Mouse (Mus musculus): Measurements from ENCODE around the gene Zfp398.

Zfp398 gene

DNA sequence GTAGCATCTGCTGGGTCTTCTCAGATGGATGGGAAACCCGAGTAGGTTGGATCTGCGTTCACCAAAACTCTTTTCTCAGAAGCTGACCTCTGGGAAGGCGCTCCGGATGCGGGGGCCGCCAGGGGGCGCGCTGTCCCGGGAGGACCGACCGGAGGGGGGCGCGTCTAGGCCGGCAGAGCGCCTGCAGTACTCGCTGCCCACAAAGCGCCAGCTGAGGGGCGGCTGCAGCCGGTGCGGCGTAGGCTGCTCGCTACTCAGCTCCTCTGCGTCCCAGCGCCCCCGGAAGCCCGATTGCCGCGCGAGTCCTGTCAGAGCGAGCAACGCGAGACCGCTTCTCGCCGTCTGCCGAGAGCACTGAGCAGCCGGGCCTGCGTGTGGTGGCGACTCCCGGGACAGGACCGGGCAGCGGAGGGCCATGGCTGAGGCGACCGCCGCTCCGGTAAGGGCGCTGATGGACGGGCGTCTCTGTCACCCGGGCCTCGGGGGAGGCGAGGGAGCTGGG is at the start of gene Zfp398:
Zfp398 (plus strand) TSS at position 180 of the 502 bp plus-strand sequence.
- DNase-seq (ENCODE audit: low read depth) = peak; percentile 98

DNA sequence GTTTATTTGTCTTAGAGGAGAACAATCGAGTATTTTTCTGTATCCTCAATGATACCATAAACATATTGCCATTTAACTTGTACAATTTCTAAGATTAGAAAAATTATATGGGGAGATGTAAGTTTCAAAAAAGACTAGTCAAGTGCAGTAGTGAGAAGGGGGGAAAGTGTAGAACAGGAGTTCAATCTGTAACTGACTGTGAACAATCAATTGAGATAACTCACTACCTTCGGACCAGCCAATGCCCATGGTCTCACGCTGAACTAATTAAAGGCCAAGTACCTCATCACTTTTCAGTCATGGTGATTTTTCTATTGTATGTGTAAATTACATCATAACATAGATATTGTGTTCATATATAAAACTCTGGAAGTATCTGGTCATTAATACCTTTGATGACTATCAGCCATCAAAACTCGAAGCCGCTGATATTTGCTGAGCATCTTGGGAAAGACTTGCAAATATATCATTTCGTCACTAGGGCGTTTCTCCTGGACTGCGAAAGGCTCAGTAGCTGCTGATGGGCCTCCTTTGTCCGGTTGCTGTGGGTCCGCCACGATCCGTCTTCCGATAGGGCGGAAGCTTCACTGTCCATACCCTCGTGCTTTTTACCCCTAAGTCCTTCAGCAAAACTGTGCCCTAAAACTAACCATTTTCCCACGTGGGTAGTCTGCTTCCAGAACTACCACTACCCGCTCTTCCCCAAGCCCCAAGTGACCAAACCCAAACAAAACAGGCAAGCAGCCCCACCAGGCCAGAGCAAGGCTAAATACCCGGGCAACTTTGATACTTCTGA is 47.3 kb upstream of the Zfp398 start:
- peak; percentile 92 for DNase-seq (ENCODE audit: low read depth)

DNA sequence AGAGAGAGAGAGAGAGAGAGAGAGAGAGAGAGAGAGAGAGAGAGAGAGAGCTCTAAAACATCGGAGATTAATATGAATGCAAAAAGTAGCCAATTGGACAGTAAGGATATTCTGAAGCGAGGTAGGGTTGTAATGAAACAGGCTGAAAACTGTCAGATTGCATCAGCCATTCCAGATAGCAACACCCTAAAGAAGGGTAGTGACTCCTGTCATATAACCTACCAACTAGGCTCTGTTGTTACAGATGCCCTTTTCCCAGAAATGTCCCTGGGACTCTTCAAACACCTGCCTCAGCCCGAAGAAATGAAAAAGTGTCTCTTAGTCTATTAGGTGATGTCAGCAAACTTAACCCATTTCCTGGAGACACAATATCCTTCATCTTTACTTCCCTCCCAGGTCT is 46.6 kb upstream of the Zfp398 start:
- peak; percentile 61 for DNase-seq (ENCODE audit: low read depth)

DNA sequence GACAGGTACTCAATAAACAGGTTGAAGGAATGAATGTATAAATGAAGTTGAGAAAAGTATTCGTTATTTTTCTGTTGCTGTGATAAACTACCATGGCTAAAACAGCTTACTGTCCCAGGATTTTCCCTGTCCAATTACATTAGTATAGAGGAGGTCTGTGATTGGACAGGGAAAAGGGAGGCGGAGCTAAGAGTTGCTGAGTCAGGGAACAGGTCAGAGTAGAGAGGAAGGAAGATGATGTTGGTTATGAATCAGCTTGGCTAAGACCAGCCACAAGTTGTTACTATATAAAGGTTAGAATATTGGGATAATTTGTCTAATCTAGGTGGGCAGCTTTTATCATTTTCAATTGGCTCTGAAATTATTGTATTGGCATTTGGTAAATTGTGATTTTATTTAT is 44.7 kb upstream of the Zfp398 start:
- DNase-seq (ENCODE audit: low read depth) = peak; percentile 65

DNA sequence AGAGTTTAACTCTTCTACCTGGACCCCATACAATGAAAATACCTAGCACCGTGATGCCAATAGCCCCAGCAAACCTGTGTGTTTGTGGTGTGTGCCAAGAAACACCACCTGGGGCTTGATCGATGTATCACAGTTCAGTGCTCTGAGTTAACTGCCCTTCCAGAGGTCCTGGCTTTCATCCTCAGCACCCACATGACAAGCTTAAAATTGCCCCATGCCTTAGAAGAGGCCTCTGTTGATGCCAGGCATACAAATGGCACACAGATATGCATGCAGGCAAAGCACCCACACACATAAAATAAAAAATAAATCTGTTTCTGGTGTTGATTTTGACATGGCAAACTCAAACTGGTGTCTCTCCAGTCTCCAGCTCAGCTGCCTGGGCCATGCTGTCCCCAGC is 42.9 kb upstream of the Zfp398 start:
- DNase-seq (ENCODE audit: low read depth) = no peak

DNA sequence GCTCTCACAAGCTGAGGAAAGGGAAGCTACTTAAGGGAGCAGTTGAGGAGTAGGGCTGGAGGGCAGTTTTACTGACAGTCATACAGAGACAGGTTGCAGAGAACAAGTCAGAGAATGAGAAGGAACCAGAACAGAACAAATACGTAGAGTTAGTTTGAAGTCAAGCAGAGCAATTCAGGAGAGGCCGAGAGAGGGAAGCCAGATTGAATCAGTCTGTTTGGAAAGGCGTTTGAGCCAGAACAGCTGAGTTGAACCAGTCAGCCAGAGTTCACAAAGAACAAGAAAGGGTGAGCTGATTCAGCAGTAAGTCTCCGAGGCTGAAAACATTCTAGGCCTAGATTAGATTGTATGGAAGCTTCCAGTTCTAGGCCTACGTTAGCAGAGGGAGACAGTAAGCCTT is 42.2 kb upstream of the Zfp398 start:
- no peak for DNase-seq (ENCODE audit: low read depth)

DNA sequence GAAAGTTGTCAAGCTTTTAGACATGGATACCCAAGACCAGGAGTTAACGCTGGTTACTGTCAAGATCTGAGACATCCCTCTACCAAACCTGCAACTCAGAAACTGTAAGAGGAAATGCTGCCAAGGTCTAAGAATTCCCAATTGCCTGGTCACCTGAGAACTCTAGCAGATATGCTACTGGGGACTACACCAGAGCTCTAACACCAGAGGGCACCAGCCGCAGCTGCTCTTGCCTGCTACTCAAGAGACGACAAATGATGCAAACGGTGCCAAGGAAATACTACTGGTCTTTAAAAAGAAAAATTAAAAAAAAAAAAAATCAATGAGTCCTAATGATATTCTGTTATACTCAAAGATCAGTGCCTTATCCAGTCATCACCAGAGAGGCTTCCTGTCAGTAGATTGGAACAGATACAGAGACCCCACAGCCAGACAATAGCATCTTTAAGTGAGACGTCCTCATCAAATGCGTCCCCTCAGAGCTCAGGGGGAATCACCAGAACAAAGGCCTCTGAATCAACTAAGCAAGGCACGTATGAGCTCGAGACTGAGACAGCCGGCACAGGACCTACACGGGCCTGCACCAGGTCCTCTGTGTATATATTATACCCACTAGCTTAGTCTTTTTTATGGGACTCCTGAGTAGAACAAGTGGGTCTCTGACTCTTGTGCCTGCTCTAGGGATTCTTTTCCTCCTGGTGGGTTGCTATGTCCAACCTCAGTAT is 41.2 kb upstream of the Zfp398 start:
- peak; percentile 72 for DNase-seq (ENCODE audit: low read depth)

DNA sequence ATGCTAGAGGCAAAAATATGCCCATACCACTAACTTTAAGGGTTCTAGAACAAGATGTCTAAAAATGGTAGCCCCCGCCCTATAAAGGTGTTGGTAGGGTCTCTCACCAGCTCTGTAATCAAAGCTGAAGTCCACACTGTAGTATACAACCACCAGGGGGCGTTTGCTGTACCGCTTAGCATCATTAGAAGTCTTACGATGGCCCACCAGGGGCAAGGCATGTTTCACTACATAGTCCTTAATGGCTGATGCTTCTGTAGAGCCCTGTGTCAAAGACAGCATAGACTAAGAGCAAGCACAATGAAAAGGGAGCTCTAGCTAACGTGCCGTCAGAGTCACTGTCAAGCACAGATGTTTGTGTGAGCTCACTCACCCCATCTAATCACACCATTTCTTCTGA is 36.4 kb upstream of the Zfp398 start:
- peak; percentile 83 for DNase-seq (ENCODE audit: low read depth)

DNA sequence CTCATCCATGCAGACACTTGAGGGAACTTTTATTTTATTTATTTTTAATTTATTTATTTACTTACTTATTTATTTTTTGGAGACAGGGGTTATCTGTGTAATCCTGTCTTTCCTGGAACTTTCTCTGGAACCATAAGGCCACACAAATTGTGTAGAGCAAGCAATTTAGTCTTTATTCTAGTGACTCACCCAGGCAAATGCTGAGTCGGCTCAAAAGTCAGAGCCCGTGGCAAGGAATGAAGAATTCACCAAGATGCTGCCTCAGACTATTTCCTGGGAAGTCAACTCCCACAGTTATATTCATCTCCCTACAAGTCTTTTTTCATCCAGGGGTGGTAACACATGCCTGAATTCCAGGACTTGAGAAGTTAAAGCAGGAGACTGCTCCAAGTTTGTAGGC is 29.9 kb upstream of the Zfp398 start:
- DNase-seq (ENCODE audit: low read depth) = no peak

DNA sequence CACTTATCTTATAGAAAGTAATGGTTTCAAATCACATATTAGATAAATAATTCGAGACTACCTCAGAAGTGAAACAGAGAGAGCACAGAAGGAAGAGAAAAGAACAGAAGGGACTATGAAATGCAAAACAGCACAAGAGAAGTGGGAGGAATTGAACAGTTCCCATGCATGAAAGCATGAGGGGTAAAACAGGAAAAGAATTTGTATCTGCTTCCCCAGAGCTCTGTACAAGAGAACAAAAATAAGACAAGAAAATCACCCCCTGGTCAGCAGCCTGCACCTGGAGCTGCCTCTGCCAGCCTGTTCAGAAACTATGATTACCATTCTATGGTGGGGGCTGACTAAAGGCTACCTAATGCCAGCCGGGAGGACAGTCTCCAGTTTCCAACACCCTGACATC is 28.0 kb upstream of the Zfp398 start:
- no peak for DNase-seq (ENCODE audit: low read depth)

DNA sequence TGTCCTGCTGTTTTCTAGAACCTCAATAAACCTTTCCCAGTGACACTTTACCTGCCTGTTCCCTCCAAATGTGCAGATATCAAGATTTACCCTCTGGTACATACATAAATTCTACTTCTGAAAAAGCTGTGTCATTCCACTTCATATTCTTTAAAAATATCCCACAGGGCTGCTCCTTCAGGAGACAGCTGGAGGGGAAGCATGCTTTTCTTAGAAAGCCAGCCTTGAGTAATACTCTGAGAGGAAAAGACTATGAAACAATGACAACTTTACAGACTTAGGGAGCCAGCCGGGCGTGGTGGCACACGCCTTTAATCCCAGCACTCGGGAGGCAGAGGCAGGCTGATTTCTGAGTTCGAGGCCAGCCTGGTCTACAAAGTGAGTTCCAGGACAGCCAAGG is 26.9 kb upstream of the Zfp398 start:
- no peak for DNase-seq (ENCODE audit: low read depth)

DNA sequence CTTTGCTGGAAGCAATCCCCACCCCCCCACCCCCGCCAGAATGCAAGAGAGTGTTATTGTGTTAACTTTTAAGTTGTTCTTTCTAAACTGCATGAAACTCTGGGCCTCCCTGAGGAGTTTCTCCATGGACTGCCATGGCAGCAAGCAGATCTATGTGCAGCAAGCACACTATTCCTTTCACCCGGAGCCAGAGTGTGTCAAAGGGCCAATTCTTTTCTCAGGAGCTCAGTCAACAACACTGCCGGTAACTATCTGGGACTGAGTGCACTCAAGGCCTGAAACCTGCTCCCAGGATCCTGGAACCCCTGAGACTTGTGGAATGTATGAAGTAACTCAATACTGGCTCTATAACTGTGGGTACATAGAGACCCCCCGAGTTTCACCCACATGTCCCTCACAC is 26.4 kb upstream of the Zfp398 start:
- DNase-seq (ENCODE audit: low read depth) = no peak

DNA sequence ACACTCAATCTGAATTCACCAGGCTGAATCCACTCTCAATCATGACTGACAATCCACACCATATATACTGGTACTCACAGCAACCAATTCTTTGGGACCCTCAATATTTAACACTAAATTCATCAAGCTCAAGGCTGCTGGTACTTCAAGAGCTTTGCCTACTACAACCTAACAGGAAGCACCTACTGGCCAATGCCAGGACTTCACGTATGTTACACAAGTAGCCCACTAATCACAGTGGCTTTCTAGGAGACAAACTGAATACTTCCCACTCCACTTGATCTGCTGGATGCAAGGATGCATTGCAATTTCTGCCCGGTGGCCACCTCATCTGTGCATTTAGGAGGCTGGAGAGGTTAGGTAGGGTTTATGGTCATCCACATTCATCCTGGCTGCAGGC is 25.3 kb upstream of the Zfp398 start:
- DNase-seq (ENCODE audit: low read depth) = no peak

DNA sequence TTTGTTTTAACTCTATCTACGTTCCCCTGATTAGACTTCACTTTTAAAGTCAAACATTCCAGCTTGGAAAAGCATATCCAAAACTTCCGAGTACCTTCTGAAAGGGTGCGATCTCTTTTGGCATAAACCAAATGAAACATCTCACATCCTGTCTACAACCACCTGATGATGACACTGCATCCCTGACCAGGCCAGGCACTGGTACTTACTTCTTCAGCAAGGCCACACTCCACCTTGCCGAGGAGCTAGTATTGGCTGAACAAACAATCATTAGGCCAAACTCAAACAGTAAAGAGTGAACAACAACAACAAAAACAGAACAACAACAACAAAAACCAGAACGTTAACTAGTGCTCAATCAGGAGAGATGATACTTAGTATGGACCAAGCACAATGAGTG is 24.1 kb upstream of the Zfp398 start:
- DNase-seq (ENCODE audit: low read depth) = no peak

DNA sequence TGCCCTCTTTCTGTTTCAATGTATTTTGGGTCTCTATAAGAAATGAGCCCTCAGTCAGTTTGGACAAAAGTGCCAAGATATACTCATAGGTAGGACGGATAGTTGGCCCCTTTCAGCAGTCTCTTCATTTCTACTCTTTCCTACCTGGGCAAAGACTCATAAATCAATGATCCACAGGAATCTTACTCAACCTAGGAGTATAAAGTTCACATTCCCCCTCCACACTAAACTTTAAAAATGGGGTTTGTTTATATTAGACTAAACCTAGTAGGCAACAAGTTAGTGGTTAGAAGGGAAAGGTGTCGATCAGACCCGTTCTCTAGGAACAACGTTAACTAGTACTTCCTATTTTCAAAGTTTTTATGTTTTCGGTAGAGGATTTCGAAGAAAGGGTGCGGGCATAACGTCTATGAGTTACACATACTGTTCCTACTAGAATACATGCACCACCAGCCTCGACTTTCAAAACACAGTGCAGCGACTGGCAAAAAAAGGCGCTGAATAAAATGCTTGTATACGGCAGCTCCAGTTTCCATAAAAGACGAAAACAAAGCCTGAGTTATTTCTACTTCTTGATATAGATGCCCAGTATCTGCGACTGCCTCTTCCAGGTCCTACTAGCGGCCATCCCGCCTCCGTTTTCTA is 23.1 kb upstream of the Zfp398 start:
- no peak for DNase-seq (ENCODE audit: low read depth)

DNA sequence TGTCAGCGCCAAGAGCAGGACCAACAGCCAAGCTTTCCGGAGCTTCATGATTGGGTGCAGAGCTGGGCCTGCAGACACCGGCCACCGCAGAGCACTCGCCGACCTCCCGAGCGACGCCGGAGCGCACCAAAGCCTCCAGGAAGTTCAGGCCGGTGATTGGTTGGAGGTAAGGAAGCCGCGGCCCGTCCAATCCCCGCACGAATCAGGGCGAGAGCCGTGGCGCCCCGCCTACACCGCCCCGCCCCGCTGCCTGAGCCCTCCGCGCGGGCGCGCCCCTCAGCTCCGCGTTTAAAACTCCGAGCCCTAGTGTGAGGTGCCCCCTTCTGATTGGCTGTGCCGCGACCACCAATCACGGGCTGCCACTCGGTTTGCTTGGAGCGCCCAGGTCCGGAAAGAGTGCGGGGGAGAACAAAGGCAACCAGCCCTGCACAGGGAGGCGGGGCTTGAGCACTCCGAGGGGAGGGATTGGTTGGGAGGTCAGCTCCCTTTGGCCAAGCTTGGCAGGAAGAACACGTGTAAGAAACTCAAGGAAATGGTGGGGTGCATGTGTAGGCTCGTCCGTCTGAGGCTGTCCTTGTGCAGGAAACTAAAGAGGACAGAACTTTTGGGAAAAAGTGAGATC is 22.1 kb upstream of the Zfp398 start, which contains the start of gene Pdia4:
Pdia4 (minus strand) TSS at position 174 of the 622 bp plus-strand sequence.
- peak; percentile 99 for DNase-seq (ENCODE audit: low read depth)

DNA sequence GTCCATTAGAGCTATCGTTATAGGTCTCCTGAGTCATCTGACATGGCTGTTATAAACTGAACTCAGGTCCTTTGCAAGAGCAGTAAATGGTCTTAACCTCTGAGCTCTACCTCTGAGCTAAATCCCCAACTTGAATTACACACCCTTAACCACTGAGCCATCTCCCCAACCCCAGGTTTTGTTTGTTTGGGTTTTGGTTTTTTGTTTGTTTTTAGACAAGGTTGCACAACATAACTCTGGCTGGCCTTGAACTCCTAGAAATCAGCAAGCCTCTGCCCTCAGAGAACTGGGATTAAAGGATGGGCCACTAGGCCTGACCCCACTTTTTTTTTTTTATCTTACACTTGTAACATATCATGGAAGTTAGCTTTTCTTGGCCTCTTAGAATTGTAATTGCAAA is 19.3 kb upstream of the Zfp398 start:
- DNase-seq (ENCODE audit: low read depth) = no peak

DNA sequence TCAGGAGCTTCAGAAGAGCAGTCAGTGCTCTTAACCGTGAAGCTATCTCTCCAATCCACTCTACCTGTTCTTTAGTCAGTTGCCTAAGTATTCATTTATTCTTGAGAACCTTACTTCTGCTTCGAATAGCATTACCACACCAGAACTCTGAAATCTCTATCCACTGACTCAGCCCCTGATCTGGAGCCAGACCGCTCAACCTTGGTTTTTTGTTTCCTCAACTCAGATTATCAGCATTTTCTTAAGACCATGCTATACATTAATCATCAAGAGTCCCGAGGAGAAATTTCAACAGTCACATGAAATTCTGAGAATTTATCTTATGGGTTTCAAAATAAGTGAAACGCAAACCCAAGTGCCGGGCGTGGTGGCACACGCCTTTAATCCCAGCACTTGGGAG is 16.7 kb upstream of the Zfp398 start:
- peak; percentile 82 for DNase-seq (ENCODE audit: low read depth)

DNA sequence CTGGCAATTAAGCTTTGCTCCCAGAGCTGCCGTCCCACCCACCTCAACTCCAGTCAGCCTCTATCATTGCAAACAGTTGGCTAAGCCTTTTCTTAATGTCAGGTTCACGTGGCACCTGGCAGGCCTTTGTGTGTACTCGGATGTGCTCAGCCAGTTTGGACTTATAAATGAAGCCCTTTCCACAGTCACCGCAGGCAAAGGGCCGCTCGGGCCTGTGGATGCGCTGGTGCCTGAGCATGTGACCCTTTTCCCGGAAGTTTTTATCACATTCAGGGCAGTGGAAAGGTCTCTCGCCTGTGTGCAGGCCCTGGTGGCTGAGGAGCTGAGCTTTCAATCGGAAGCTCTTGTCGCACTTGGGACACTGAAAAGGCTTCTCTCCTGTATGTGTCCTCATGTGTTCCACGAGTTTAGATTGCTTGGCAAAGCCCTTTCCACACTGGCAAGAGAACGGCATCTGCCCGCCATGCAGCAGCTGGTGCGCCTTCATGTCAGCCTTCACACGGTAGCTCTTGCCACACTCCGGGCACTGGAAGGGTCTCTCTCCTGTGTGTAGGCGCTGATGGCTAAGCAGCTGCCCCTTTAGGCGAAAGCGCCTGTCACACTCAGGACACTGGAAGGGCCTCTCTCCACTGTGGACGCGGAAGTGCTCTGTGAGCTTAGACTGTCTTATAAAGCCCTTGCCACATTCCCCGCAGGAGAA is 15.7 kb upstream of the Zfp398 start:
- no peak for DNase-seq (ENCODE audit: low read depth)

DNA sequence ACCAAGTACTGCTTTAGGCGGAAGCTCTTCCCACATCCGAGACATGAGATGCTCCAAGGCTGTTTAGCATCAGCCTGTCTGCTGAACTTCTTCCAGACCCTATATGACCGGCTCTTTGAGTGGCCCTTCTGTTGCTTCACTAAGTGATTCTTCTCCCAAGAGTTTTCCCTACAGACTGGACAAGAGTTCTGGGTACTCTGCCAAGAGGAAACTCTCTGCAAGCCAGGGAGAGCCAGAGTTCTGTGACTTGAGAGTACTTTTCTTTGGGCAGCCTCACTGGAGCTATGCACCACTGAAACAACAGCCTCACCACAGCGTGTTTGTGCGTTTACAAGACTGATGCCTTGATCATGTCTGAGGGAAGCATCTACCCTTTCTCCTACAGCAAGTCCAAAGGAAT is 14.2 kb upstream of the Zfp398 start:
- DNase-seq (ENCODE audit: low read depth) = no peak

DNA sequence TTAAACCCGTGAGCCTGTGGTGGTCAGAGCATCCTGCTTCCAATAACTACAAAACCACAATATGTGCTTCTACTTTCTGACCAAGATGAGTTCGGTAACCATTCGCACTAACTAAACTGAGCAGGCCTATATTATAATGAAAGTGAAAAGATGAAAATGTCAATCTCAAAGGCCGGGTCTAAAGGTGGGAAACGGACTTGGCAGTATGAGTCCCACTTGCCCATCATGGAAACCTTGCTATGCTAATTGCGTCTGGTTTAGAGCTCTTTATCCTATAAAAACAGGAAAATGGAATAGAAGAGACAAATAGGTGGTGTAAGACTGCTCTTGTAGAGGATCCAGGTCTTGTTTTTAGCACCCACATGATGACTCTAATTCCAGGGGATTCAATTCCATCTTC is 13.7 kb upstream of the Zfp398 start:
- DNase-seq (ENCODE audit: low read depth) = no peak

DNA sequence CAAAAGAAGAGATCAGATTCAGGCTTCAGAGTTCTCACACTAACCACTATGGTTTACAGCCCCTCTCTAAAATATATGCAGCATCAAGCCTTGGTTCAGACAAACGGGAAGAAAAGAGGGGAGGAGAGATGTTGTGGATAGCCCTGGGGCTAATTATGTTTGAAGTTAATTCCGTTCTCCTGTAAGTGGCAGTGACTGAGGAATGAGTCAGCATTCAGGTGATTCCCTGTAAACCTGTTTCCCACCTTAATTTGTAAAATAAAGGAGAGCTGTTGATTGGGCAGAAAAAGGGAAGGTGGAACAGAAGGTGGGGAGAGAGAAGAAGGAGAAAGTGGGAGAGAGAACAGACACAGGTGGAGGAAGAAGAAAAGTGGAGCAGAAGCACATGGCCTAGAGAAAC is 11.2 kb upstream of the Zfp398 start:
- no peak for DNase-seq (ENCODE audit: low read depth)
